Mouse (Mus musculus) liver, embryonic 14.5 days (tissue): ENCODE results near the gene Kcnj15. TPM values are rescaled to one million over a fixed set of nuclear protein-coding genes. Genes with fewer than 3 reads are reported as not detected.

Experiments
- ATAC-seq: fragments of 200-750 bp; cut with Nextera tagmentation; 2 replicates; pipeline ENCODE4 v1.8.0; 2017; ENCODE audit warnings: moderate number of reproducible peaks, mild to moderate bottlenecking, moderate library complexity; ENCODE audit not compliant: insufficient read depth
- DNase-seq, 3 experiments: peaks; one replicate each; pipeline ENCODE4 v3.0.0-alpha.2; 2012 to 2013; ENCODE audit warnings: low read depth in 3 of 3, low spot score in 3 of 3
- H3K27ac ChIP-seq: fragments of 300-500 bp; sonication (generic); 2 replicates; pipeline ENCODE4 v1.5.1; 2014; ENCODE audit warnings: moderate library complexity, mild to moderate bottlenecking, control low read depth, inconsistent platforms
- H3K27me3 ChIP-seq: fragments of 300-500 bp; sonication (generic); 2 replicates; pipeline ENCODE4 v1.6.1; 2014; ENCODE audit warnings: mild to moderate bottlenecking, low read length, moderate library complexity; ENCODE audit not compliant: control insufficient read depth, insufficient read depth
- H3K36me3 ChIP-seq: fragments of 300-500 bp; sonication (generic); replicated peaks from 2 replicates; pipeline ENCODE4 v1.6.1; 2014; ENCODE audit warnings: low read depth; ENCODE audit not compliant: control insufficient read depth, insufficient read depth
- H3K4me1 ChIP-seq, 2 experiments: fragments of 200-500 bp in 1 of 2; fragments of 300-500 bp in 1 of 2; sonication (generic) in 1 of 2; replicated peaks; 2 replicates each; pipeline ENCODE4 v1.6.1; 2012 to 2014; ENCODE audit warnings: antibody characterized with exemption in 1 of 2, inconsistent platforms in 1 of 2, low read length in 1 of 2; ENCODE audit not compliant: control insufficient read depth in 2 of 2, insufficient read depth in 2 of 2
- H3K4me2 ChIP-seq: fragments of 300-500 bp; sonication (generic); 2 replicates; pipeline ENCODE4 v1.6.1; 2014; ENCODE audit warnings: low read depth, mild to moderate bottlenecking, control low read depth, moderate library complexity
- H3K4me3 ChIP-seq, 2 experiments: fragments of 200-500 bp in 1 of 2; fragments of 300-500 bp in 1 of 2; sonication (generic) in 1 of 2; 2 replicates each; pipeline ENCODE4 v1.5.1; 2012 to 2014; ENCODE audit warnings: low read depth in 2 of 2, low read length in 2 of 2, mild to moderate bottlenecking in 2 of 2, control low read depth in 1 of 2, inconsistent platforms in 1 of 2, moderate library complexity in 1 of 2; ENCODE audit not compliant: insufficient read depth in 1 of 2
- H3K9ac ChIP-seq: fragments of 300-500 bp; sonication (generic); replicated peaks from 2 replicates; pipeline ENCODE4 v1.6.1; 2014; ENCODE audit warnings: mild to moderate bottlenecking, control low read depth, moderate library complexity
- H3K9me3 ChIP-seq: fragments of 300-500 bp; sonication (generic); 2 replicates; pipeline ENCODE4 v1.6.1; 2016; ENCODE audit warnings: low read length, mixed read lengths; ENCODE audit not compliant: control insufficient read depth
- CTCF ChIP-seq: IDR thresholded peaks from 2 replicates; pipeline ENCODE4 v1.5.1; 2016; ENCODE audit warnings: antibody characterized with exemption, low read depth, control low read depth
- EP300 ChIP-seq: IDR thresholded peaks from 2 replicates; pipeline ENCODE4 v1.6.1; 2016; ENCODE audit warnings: antibody characterized with exemption, low read depth
- WGBS: fragments of 180-500 bp; shearing (Covaris S2); extraction: QIAGEN DNeasy Blood & Tissue Kit; methylation state at CpG from one replicate; pipeline ENCODE4 v1.1.7; 2014; ENCODE audit not compliant: insufficient replicate concordance; 5-methylcytosine and 5-hydroxymethylcytosine counted together
- polyA plus RNA-seq, 2 experiments: library from polyadenylated mRNA; depleted of rRNA in 1 of 2; stranded (reverse) in 1 of 2; unstranded in 1 of 2; fragments of >200 nt; fragmentation: Nextera tagmentation in 1 of 2; extraction: Ambion mirVana in 1 of 2; gene quantifications; 2 replicates each; pipeline versions ENCODE4 v1.2.1 to v1.2.3; 2012 to 2014

The Kcnj15 gene
- polyA plus RNA-seq, 2 experiments: 0.05 to 0.07 TPM

GRCm38 (mm10) chr16:95216346-95216745, 41.0 kb upstream of the Kcnj15 start:
- no peak for TF ChIP-seq CTCF
- TF ChIP-seq EP300: no peak
- 62% methylated on average over 7 of the region's 7 CpGs for WGBS
- H3K4me3 ChIP-seq: no peak overlapping the region
- no peak overlapping the region for H3K9ac ChIP-seq
- DNase-seq: no peak
- no peaks in the 10 kb centered on the region for H3K9me3 ChIP-seq
- no peaks in the 10 kb centered on the region for H3K36me3 ChIP-seq
- no peak overlapping the region for H3K4me2 ChIP-seq
- no peak overlapping the region for H3K27ac ChIP-seq
- no peaks in the 10 kb centered on the region for H3K4me1 ChIP-seq
- ATAC-seq: no peak
- H3K27me3 ChIP-seq: no peaks in the 10 kb centered on the region

- H3K4me2 ChIP-seq: no peak overlapping the region
- H3K4me1 ChIP-seq: no peaks in the 10 kb centered on the region
- no peaks in the 10 kb centered on the region for H3K36me3 ChIP-seq
- no peak overlapping the region for H3K9ac ChIP-seq
- no peak for DNase-seq
- H3K27ac ChIP-seq: no peak overlapping the region
- H3K27me3 ChIP-seq: no peaks in the 10 kb centered on the region
- 55% methylated on average over 5 of the region's 5 CpGs for WGBS
- H3K9me3 ChIP-seq: no peaks in the 10 kb centered on the region
- TF ChIP-seq EP300 (no peak), CTCF (no peak)
- H3K4me3 ChIP-seq: no peak overlapping the region
- no peak for ATAC-seq
Observed at GRCm38 (mm10) chr16:95216824-95217223, 40.5 kb upstream of the Kcnj15 start.

DNA sequence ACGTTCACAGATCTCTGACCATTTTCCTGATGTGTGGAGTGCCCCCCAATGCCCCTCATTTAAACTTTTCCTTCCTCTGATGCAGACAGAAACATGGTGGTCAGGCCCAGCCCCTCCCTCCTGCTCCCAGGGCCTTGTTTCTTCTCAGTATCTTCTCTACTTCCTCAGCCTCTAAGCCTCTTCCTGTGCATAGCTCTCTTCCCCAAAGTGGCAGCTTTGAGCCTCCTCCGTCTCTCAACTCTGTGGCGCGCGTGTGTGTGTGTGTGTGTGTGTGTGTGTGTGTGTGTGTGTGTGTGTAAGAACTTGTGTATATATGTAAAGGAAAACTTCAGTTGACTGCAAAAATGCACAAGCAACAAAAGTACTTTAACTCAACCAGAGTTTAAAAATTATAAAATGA, 38.6 kb upstream of the Kcnj15 start:
- Histone ChIP-seq H3K4me1 (no peaks in the 10 kb centered on the region), H3K9me3 (no peaks in the 10 kb centered on the region), H3K36me3 (no peaks in the 10 kb centered on the region), H3K27ac (no peak overlapping the region), H3K27me3 (no peaks in the 10 kb centered on the region), H3K4me3 (no peak overlapping the region), H3K4me2 (no peak overlapping the region), H3K9ac (no peak overlapping the region)
- WGBS: 13% methylated on average over 5 of the region's 5 CpGs
- TF ChIP-seq CTCF (no peak), EP300 (no peak)
- no peak for DNase-seq
- ATAC-seq: no peak

DNA sequence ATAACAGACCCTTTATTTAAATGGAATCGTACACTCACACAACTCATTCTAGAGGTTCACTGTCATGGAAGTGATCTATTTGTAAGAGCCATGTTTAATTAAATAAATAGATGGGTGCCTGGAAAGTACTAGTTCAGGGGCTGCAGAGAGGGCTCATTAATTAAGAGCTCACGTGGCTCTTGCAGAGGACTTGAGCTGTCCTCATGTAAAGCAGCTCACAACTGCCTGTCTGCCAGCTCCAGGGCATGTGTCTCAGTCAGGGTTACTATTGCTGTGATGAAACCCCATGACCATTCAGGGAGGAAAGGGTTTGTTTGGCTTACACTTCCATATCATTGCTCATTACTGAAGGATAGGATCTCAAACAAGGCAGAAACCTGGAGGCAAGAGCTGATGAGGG, 37.9 kb upstream of the Kcnj15 start:
- DNase-seq: no peak
- no peak for ATAC-seq
- Histone ChIP-seq H3K4me3 (no peak overlapping the region), H3K4me1 (no peaks in the 10 kb centered on the region), H3K9me3 (no peaks in the 10 kb centered on the region), H3K27me3 (no peaks in the 10 kb centered on the region), H3K9ac (no peak overlapping the region), H3K4me2 (no peak overlapping the region), H3K36me3 (no peaks in the 10 kb centered on the region), H3K27ac (no peak overlapping the region)
- WGBS: 60% methylated on average over 2 of the region's 2 CpGs
- TF ChIP-seq EP300 (no peak), CTCF (no peak)

GRCm38 (mm10) chr16:95221051-95221450, 36.3 kb upstream of the Kcnj15 start:
- H3K9me3 ChIP-seq: no peaks in the 10 kb centered on the region
- no peak overlapping the region for H3K4me3 ChIP-seq
- DNase-seq: no peak
- no peak overlapping the region for H3K9ac ChIP-seq
- H3K27ac ChIP-seq: no peak overlapping the region
- no peaks in the 10 kb centered on the region for H3K36me3 ChIP-seq
- 52% methylated on average over 4 of the region's 4 CpGs for WGBS
- no peaks in the 10 kb centered on the region for H3K27me3 ChIP-seq
- H3K4me2 ChIP-seq: no peak overlapping the region
- TF ChIP-seq EP300: no peak
- no peak for TF ChIP-seq CTCF
- ATAC-seq: no peak
- H3K4me1 ChIP-seq: no peaks in the 10 kb centered on the region
